19 mouse cellular contexts compared by ENCODE assay signal in genomic region chr1:167279160-167279715, GRCm38 (mm10). TPM values are rescaled to one million over a fixed set of nuclear protein-coding genes. Genes with fewer than 3 reads are reported as not detected.
A peak's percentile ranks its signal among the peaks of the same experiment; 100 is the strongest.
DNase-seq lines count a peak whose midpoint lies in the region; ATAC-seq and TF ChIP-seq lines count a peak whose summit lies in the region.
"Had no signal": no experiment of that assay in that cellular context is flagged by ENCODE, and none has a peak within 500 bp of the region (broad histone marks: within the 10 kb centered on the region; RNA-seq: fewer than 3 reads in every experiment).

No protein-coding gene starts in this region.

- no peak overlapping the region for H3K9ac ChIP-seq in heart, adult 2 months (ENCODE audit: low read depth, low read length)
- no peak overlapping the region for H3K9ac ChIP-seq in midbrain, embryonic 12.5 days (replicated peaks)
- no peak overlapping the region for H3K9ac ChIP-seq in midbrain, postnatal 0 days (replicated peaks; ENCODE audit: low read length, poor library complexity, severe bottlenecking)
- no peak overlapping the region for H3K9ac ChIP-seq in heart, postnatal 0 days (replicated peaks; ENCODE audit: low read depth, low read length)
- H3K9ac ChIP-seq in kidney, embryonic 14.5 days (ENCODE audit: low read depth, low read length), result no peak overlapping the region
- H3K9ac ChIP-seq: embryonic facial prominence, embryonic 15.5 days; forebrain, postnatal 0 days; lung, embryonic 14.5 days had no signal

- no peaks in the 10 kb centered on the region for H3K9me3 ChIP-seq in midbrain, embryonic 12.5 days
- H3K9me3 ChIP-seq in midbrain, postnatal 0 days (ENCODE audit: low read length), result no peaks in the 10 kb centered on the region
- H3K9me3 ChIP-seq in heart, postnatal 0 days (replicated peaks; ENCODE audit: control insufficient read depth, low read length), result no peaks in the 10 kb centered on the region
- H3K9me3 ChIP-seq in kidney, embryonic 14.5 days (ENCODE audit: control insufficient read depth, low read length), result no peaks in the 10 kb centered on the region
- H3K9me3 ChIP-seq: embryonic facial prominence, embryonic 15.5 days; forebrain, embryonic 10.5 days had no signal

- peaks cover 2% of the 10 kb centered on the region; the same call in 1 of the 2 replicates for H3K4me1 ChIP-seq in heart, adult 2 months (ENCODE audit: control insufficient read depth, insufficient read depth, low read length)
- peaks cover 21% of the 10 kb centered on the region for H3K4me1 ChIP-seq in midbrain, embryonic 12.5 days
- H3K4me1 ChIP-seq in midbrain, postnatal 0 days (ENCODE audit: insufficient read depth, low read length), result peaks cover 3% of the 10 kb centered on the region; the same call in 1 of the 2 replicates
- H3K4me1 ChIP-seq in heart, postnatal 0 days (ENCODE audit: control insufficient read depth, insufficient read depth), result peaks cover 12% of the 10 kb centered on the region
- H3K4me1 ChIP-seq in thymus, adult 2 months (replicated peaks; ENCODE audit: control insufficient read depth, insufficient read depth, low read length), result peaks cover 32% of the 10 kb centered on the region
- 0 out of 2 replicates have a peak, but pooled peaks cover 3% of the 10 kb centered on the region for H3K4me1 ChIP-seq in kidney, embryonic 14.5 days (ENCODE audit: control insufficient read depth, insufficient read depth, low read length)

- H3K36me3 ChIP-seq in heart, adult 2 months (ENCODE audit: control insufficient read depth, insufficient read depth, low read length), result no peaks in the 10 kb centered on the region; the same call in 1 of the 2 replicates
- no peaks in the 10 kb centered on the region for H3K36me3 ChIP-seq in midbrain, embryonic 12.5 days
- no peaks in the 10 kb centered on the region for H3K36me3 ChIP-seq in midbrain, postnatal 0 days (ENCODE audit: insufficient read depth, low read length)
- no peaks in the 10 kb centered on the region for H3K36me3 ChIP-seq in heart, postnatal 0 days (replicated peaks; ENCODE audit: control insufficient read depth, insufficient read depth, low read length)
- no peaks in the 10 kb centered on the region for H3K36me3 ChIP-seq in thymus, adult 2 months (ENCODE audit: control insufficient read depth, insufficient read depth, low read length)
- H3K36me3 ChIP-seq in kidney, embryonic 14.5 days (ENCODE audit: control insufficient read depth, insufficient read depth, low read length), result peaks cover 4% of the 10 kb centered on the region; the same call in 1 of the 2 replicates
- H3K36me3 ChIP-seq: embryonic facial prominence, embryonic 15.5 days had no signal

- TF ChIP-seq CTCF in heart, adult 2 months (IDR thresholded peaks at IDR 0.05), result no peak
- TF ChIP-seq CTCF in midbrain, postnatal 0 days (IDR thresholded peaks at IDR 0.05), result no peak
- no peak for TF ChIP-seq CTCF in heart, postnatal 0 days (IDR thresholded peaks at IDR 0.05; ENCODE audit: low read depth)
- TF ChIP-seq CTCF in thymus, adult 2 months (IDR thresholded peaks at IDR 0.05; ENCODE audit: borderline replicate concordance, control insufficient read depth, extremely low read depth, insufficient read depth, low read length, poor library complexity), result no peak

- H3K79me2 ChIP-seq in heart, adult 2 months (replicated peaks; ENCODE audit: control insufficient read depth, insufficient read depth, low read length), result no peaks in the 10 kb centered on the region; the same call in none of the 2 replicates

- H3K4me2 ChIP-seq in midbrain, embryonic 12.5 days (replicated peaks), result no peak overlapping the region
- no peak overlapping the region for H3K4me2 ChIP-seq in midbrain, postnatal 0 days (ENCODE audit: low read depth, low read length, poor library complexity, severe bottlenecking)
- no peak overlapping the region for H3K4me2 ChIP-seq in heart, postnatal 0 days (ENCODE audit: low read depth, low read length)
- no peak overlapping the region for H3K4me2 ChIP-seq in kidney, embryonic 14.5 days (replicated peaks; ENCODE audit: low read depth, low read length)
- H3K4me2 ChIP-seq: embryonic facial prominence, embryonic 15.5 days; lung, embryonic 14.5 days had no signal

- DNase-seq in heart, adult 2 months, result peak in 1 of 2 experiments; percentile 47
- DNase-seq in heart, postnatal 14 days, result no peak
- DNase-seq in midbrain, postnatal 0 days (ENCODE audit: low spot score), result no peak
- DNase-seq in ZHBTc4 (ENCODE audit: low read depth, low spot score), result peak; percentile 69
- DNase-seq in heart, postnatal 0 days (ENCODE audit: low spot score), result peak; percentile 28
- no peak for DNase-seq in thymus, adult 2 months
- DNase-seq: cerebellum, postnatal 36 days; forebrain, postnatal 0 days; kidney, adult 18-20 months; kidney, postnatal 25 days; left cerebral cortex, postnatal 4 days; lung, embryonic 14.5 days; lung, postnatal 36 days had no signal

- intact Hi-C loops in heart, adult 2 months (cut with DNase I), result no loop called here
- intact Hi-C loops in heart, postnatal 14 days (cut with DNase I), result no loop called here

- 0 out of 2 replicates have a peak, but pooled peaks have one; percentile 21 for TF ChIP-seq EP300 in heart, adult 2 months (IDR thresholded peaks at IDR 0.05; ENCODE audit: insufficient read depth, low read depth, low read length)
- TF ChIP-seq EP300 in heart, postnatal 0 days (IDR thresholded peaks at IDR 0.05; ENCODE audit: low read depth), result no peak

- H3K4me3 ChIP-seq in heart, adult 2 months, result no peak overlapping the region
- no peak overlapping the region for H3K4me3 ChIP-seq in midbrain, embryonic 12.5 days
- no peak overlapping the region for H3K4me3 ChIP-seq in midbrain, postnatal 0 days (ENCODE audit: low read depth, low read length)
- H3K4me3 ChIP-seq in heart, postnatal 0 days (ENCODE audit: low read depth, low read length), result no peak overlapping the region
- no peak overlapping the region for H3K4me3 ChIP-seq in thymus, adult 2 months (ENCODE audit: control insufficient read depth, insufficient read depth, low read length)
- H3K4me3 ChIP-seq in kidney, embryonic 14.5 days (ENCODE audit: low read length), result no peak overlapping the region
- H3K4me3 ChIP-seq: embryonic facial prominence, embryonic 15.5 days; forebrain, embryonic 10.5 days had no signal

- H3K27ac ChIP-seq in heart, adult 2 months, result peak overlapping the region; percentile 61
- H3K27ac ChIP-seq in midbrain, embryonic 12.5 days (replicated peaks), result 0 out of 2 replicates have a peak overlapping the region, but pooled peaks have one; percentile 6
- H3K27ac ChIP-seq in midbrain, postnatal 0 days (ENCODE audit: low read depth, low read length), result no peak overlapping the region
- H3K27ac ChIP-seq in heart, postnatal 0 days (ENCODE audit: low read depth), result peak overlapping the region; percentile 49
- no peak overlapping the region for H3K27ac ChIP-seq in thymus, adult 2 months (ENCODE audit: control insufficient read depth, insufficient read depth, low read length)
- H3K27ac ChIP-seq in kidney, embryonic 14.5 days (ENCODE audit: low read depth, low read length), result no peak overlapping the region
- H3K27ac ChIP-seq: embryonic facial prominence, embryonic 15.5 days; forebrain, embryonic 10.5 days had no signal

- ATAC-seq in midbrain, embryonic 12.5 days (ENCODE audit: low FRiP score, low read depth), result no peak
- ATAC-seq in midbrain, postnatal 0 days (ENCODE audit: low FRiP score), result no peak
- ATAC-seq in heart, postnatal 0 days (ENCODE audit: insufficient read depth, low read depth), result peak; percentile 43; the same call in 1 of the 2 replicates
- ATAC-seq in kidney, embryonic 14.5 days (ENCODE audit: low FRiP score, low TSS enrichment), result no peak
- ATAC-seq: forebrain, postnatal 0 days; hindbrain, embryonic 16.5 days; midbrain, embryonic 16.5 days had no signal

- no peaks in the 10 kb centered on the region for H3K27me3 ChIP-seq in heart, adult 2 months (ENCODE audit: control insufficient read depth, insufficient read depth, low read length)
- no peaks in the 10 kb centered on the region for H3K27me3 ChIP-seq in midbrain, embryonic 12.5 days
- H3K27me3 ChIP-seq in midbrain, postnatal 0 days (ENCODE audit: insufficient read depth, low read length), result no peaks in the 10 kb centered on the region
- H3K27me3 ChIP-seq in heart, postnatal 0 days (ENCODE audit: control insufficient read depth, insufficient read depth, low read length), result no peaks in the 10 kb centered on the region
- H3K27me3 ChIP-seq in thymus, adult 2 months (ENCODE audit: control insufficient read depth, insufficient read depth, low read length), result no peaks in the 10 kb centered on the region
- no peaks in the 10 kb centered on the region for H3K27me3 ChIP-seq in kidney, embryonic 14.5 days (ENCODE audit: control insufficient read depth, insufficient read depth, low read length)
- H3K27me3 ChIP-seq: embryonic facial prominence, embryonic 15.5 days had no signal

- WGBS in heart, adult 2 months, result 64% methylated on average over 13 of the region's 13 CpGs
- WGBS in midbrain, embryonic 12.5 days, result 71% methylated on average over 13 of the region's 13 CpGs
- 80% methylated on average over 13 of the region's 13 CpGs for WGBS in midbrain, postnatal 0 days
- WGBS in heart, postnatal 0 days, result 44% methylated on average over 13 of the region's 13 CpGs
- 93% methylated on average over 13 of the region's 13 CpGs for WGBS in thymus, adult 2 months
- 87% methylated on average over 13 of the region's 13 CpGs for WGBS in kidney, embryonic 14.5 days

- TF ChIP-seq POLR2A in heart, adult 2 months (IDR thresholded peaks at IDR 0.05; ENCODE audit: insufficient read depth, low read depth, low read length), result no peak
- TF ChIP-seq POLR2A in thymus, adult 2 months (IDR thresholded peaks at IDR 0.05; ENCODE audit: control insufficient read depth, extremely low read depth, insufficient read depth, low read length, poor library complexity), result no peak

RNA-seq across cellular contexts. Expression of gene Uck2, which starts 5.9 kb away (rescaled TPM):
- 10 to 100 TPM; 45.9 to 57.6 TPM for total RNA-seq in heart, adult 2 months (2021)
- 21.4 and 27.5 TPM in 2 replicates for polyA plus RNA-seq in heart, adult 2 months (2012; rRNA removed)
- 10 to 100 TPM; 47.3 to 54.5 TPM for total RNA-seq in heart, postnatal 14 days (2021)
- 107 and 110 TPM in 2 replicates for polyA plus RNA-seq in midbrain, embryonic 12.5 days (2016; fragmentation: Nextera tagmentation; extraction: Ambion mirVana)
- total RNA-seq in midbrain, postnatal 0 days (2014; rRNA removed), result 54.4 and 74.2 TPM in 2 replicates
- polyA plus RNA-seq in midbrain, postnatal 0 days (2015; fragmentation: Nextera tagmentation; extraction: Ambion mirVana), result 32.7 and 42.7 TPM in 2 replicates
- total RNA-seq in heart, postnatal 0 days (2014; rRNA removed; ENCODE audit: low replicate concordance), result 60.3 and 82.4 TPM in 2 replicates
- 26.4 and 30.7 TPM in 2 replicates for polyA plus RNA-seq in heart, postnatal 0 days (2015; fragmentation: Nextera tagmentation; extraction: Ambion mirVana)
- polyA plus RNA-seq in thymus, adult 2 months (2012; rRNA removed), result 107 and 117 TPM in 2 replicates
- polyA plus RNA-seq in kidney, embryonic 14.5 days (2014; fragmentation: Nextera tagmentation; extraction: Ambion mirVana), result 103 and 104 TPM in 2 replicates

RNA-seq across cellular contexts. Expression of gene Tmco1, which starts 28.9 kb away (rescaled TPM):
- total RNA-seq in heart, adult 2 months (2021), result 10 to 100 TPM; 88.2 to 95.3 TPM
- polyA plus RNA-seq in heart, adult 2 months (2012; rRNA removed), result 60.3 and 117 TPM in 2 replicates
- total RNA-seq in heart, postnatal 14 days (2021), result 10 to 100 TPM; 80.6 to 86.5 TPM
- 72.7 and 80.1 TPM in 2 replicates for polyA plus RNA-seq in midbrain, embryonic 12.5 days (2016; fragmentation: Nextera tagmentation; extraction: Ambion mirVana)
- 40.7 and 52.5 TPM in 2 replicates for total RNA-seq in midbrain, postnatal 0 days (2014; rRNA removed)
- polyA plus RNA-seq in midbrain, postnatal 0 days (2015; fragmentation: Nextera tagmentation; extraction: Ambion mirVana), result 74.4 and 74.9 TPM in 2 replicates
- total RNA-seq in heart, postnatal 0 days (2014; rRNA removed; ENCODE audit: low replicate concordance), result 68.1 and 113 TPM in 2 replicates
- polyA plus RNA-seq in heart, postnatal 0 days (2015; fragmentation: Nextera tagmentation; extraction: Ambion mirVana), result 86.6 and 96.7 TPM in 2 replicates
- polyA plus RNA-seq in thymus, adult 2 months (2012; rRNA removed), result 31.7 and 44.9 TPM in 2 replicates
- 86.5 and 121 TPM in 2 replicates for polyA plus RNA-seq in kidney, embryonic 14.5 days (2014; fragmentation: Nextera tagmentation; extraction: Ambion mirVana)

Comparison
In these comparisons a context has a peak if more than half of its experiments do, and no peak if none do; other contexts are left out.
1. DNase-seq: peak in ZHBTc4 (single experiment) and heart, postnatal 0 days (single experiment); none in heart, postnatal 14 days (0 of 2), midbrain, postnatal 0 days (single experiment) and thymus, adult 2 months (single experiment).
2. H3K27ac ChIP-seq: peak in heart, adult 2 months (single experiment), midbrain, embryonic 12.5 days (single experiment) and heart, postnatal 0 days (single experiment); none in midbrain, postnatal 0 days (single experiment), thymus, adult 2 months (single experiment) and kidney, embryonic 14.5 days (single experiment).